Mouse (Mus musculus): ENCODE data around the gene Armc7. TPM values are rescaled to one million over a fixed set of nuclear protein-coding genes. Genes with fewer than 3 reads are reported as not detected.
"Not testable (repeated sequence)": the region's sequence is repeated elsewhere in the genome, so short reads cannot be mapped to it uniquely, and the experiment has no call there.

Armc7 gene
- polyA plus RNA-seq, 1 experiment from 2014 or later, result 6.6 TPM

GRCm38 (mm10) chr11:115460976-115461375 is 14.5 kb upstream of the Armc7 start:
- 32% methylated on average over 8 of the region's 8 CpGs for WGBS
- no peak overlapping the region for H3K9ac ChIP-seq
- no peak overlapping the region for H3K4me3 ChIP-seq (replicated peaks)
- no peaks in the 10 kb centered on the region for H3K36me3 ChIP-seq
- ATAC-seq, result no peak
- H3K27me3 ChIP-seq (replicated peaks), result no peaks in the 10 kb centered on the region
- no peaks in the 10 kb centered on the region for H3K9me3 ChIP-seq
- peaks cover 26% of the 10 kb centered on the region for H3K4me1 ChIP-seq (replicated peaks)
- no peak overlapping the region for H3K27ac ChIP-seq
- H3K4me2 ChIP-seq (replicated peaks), result no peak overlapping the region

GRCm38 (mm10) chr11:115461846-115462242 is 13.6 kb upstream of the Armc7 start:
- H3K4me1 ChIP-seq (replicated peaks), result peaks cover 19% of the 10 kb centered on the region
- no peaks in the 10 kb centered on the region for H3K27me3 ChIP-seq (replicated peaks)
- no peaks in the 10 kb centered on the region for H3K36me3 ChIP-seq
- ATAC-seq, result no peak
- H3K27ac ChIP-seq, result no peak overlapping the region
- H3K4me2 ChIP-seq (replicated peaks), result no peak overlapping the region
- WGBS, result 74% methylated on average over 5 of the region's 5 CpGs
- H3K9me3 ChIP-seq, result no peaks in the 10 kb centered on the region
- H3K4me3 ChIP-seq (replicated peaks), result no peak overlapping the region
- H3K9ac ChIP-seq, result no peak overlapping the region

- H3K4me3 ChIP-seq (replicated peaks), result no peak within 1 kb of the TSS; the same call in 1 of the 2 replicates
- peak within 1 kb of the TSS; percentile 19; the same call in 1 of the 2 replicates for H3K27ac ChIP-seq
- peak within 1 kb of the TSS; percentile 3; the same call in 1 of the 2 replicates for H3K4me2 ChIP-seq (replicated peaks)
- peak; percentile 61 for ATAC-seq
- H3K27me3 ChIP-seq (replicated peaks), result no peaks in the 10 kb centered on the region
- WGBS, result 71% methylated on average over 16 of the region's 16 CpGs
- no peaks in the 10 kb centered on the region for H3K36me3 ChIP-seq
- H3K9ac ChIP-seq, result no peak within 1 kb of the TSS
- no peaks in the 10 kb centered on the region for H3K9me3 ChIP-seq
- H3K4me1 ChIP-seq (replicated peaks), result peaks cover 20% of the 10 kb centered on the region
Observed at GRCm38 (mm10) chr11:115462243-115462891, 13.1 kb upstream of the Armc7 start, which contains the start of gene Slc16a5. Gene Slc16a5 (plus strand): TSS chr11:115462474.

GRCm38 (mm10) chr11:115463397-115463796 is 12.1 kb upstream of the Armc7 start:
- ATAC-seq, result peak; percentile 85
- H3K27me3 ChIP-seq (replicated peaks), result no peaks in the 10 kb centered on the region
- no peak overlapping the region for H3K27ac ChIP-seq
- no peaks in the 10 kb centered on the region for H3K36me3 ChIP-seq
- H3K4me2 ChIP-seq (replicated peaks), result peak overlapping the region; percentile 3; the same call in 1 of the 2 replicates
- WGBS, result 41% methylated on average over 11 of the region's 11 CpGs
- no peaks in the 10 kb centered on the region for H3K9me3 ChIP-seq
- H3K4me3 ChIP-seq (replicated peaks), result no peak overlapping the region
- H3K9ac ChIP-seq, result no peak overlapping the region
- peaks cover 22% of the 10 kb centered on the region; the same call in 1 of the 2 replicates for H3K4me1 ChIP-seq (replicated peaks)

GRCm38 (mm10) chr11:115464851-115465250 is 10.6 kb upstream of the Armc7 start:
- Histone ChIP-seq H3K4me1 (replicated peaks) (peaks cover 18% of the 10 kb centered on the region; the same call in 1 of the 2 replicates), H3K9me3 (no peaks in the 10 kb centered on the region), H3K27ac (no peak overlapping the region), H3K4me3 (replicated peaks) (no peak overlapping the region), H3K4me2 (replicated peaks) (no peak overlapping the region), H3K27me3 (replicated peaks) (no peaks in the 10 kb centered on the region), H3K36me3 (no peaks in the 10 kb centered on the region), H3K9ac (no peak overlapping the region)
- ATAC-seq, result no peak
- 83% methylated on average over 8 of the region's 8 CpGs for WGBS

- Histone ChIP-seq H3K4me1 (replicated peaks) (peaks cover 17% of the 10 kb centered on the region; the same call in 1 of the 2 replicates), H3K9ac (no peak overlapping the region), H3K4me3 (replicated peaks) (no peak overlapping the region), H3K36me3 (no peaks in the 10 kb centered on the region), H3K9me3 (no peaks in the 10 kb centered on the region), H3K27me3 (replicated peaks) (no peaks in the 10 kb centered on the region), H3K4me2 (replicated peaks) (no peak overlapping the region), H3K27ac (no peak overlapping the region)
- ATAC-seq, result no peak
- WGBS, result 32% methylated on average over 4 of the region's 4 CpGs
Observed at GRCm38 (mm10) chr11:115467217-115467618, 8.2 kb upstream of the Armc7 start.

GRCm38 (mm10) chr11:115472183-115472582 is 3.3 kb upstream of the Armc7 start:
- Histone ChIP-seq H3K9ac (no peak overlapping the region), H3K36me3 (no peaks in the 10 kb centered on the region), H3K27me3 (replicated peaks) (no peaks in the 10 kb centered on the region), H3K4me3 (replicated peaks) (no peak overlapping the region), H3K4me1 (replicated peaks) (peaks cover 25% of the 10 kb centered on the region), H3K9me3 (no peaks in the 10 kb centered on the region), H3K4me2 (replicated peaks) (no peak overlapping the region), H3K27ac (no peak overlapping the region)
- 88% methylated on average over 7 of the region's 7 CpGs for WGBS
- ATAC-seq, result no peak

- no peak overlapping the region for H3K9ac ChIP-seq
- H3K27me3 ChIP-seq (replicated peaks), result no peaks in the 10 kb centered on the region
- H3K36me3 ChIP-seq, result no peaks in the 10 kb centered on the region
- H3K4me1 ChIP-seq (replicated peaks), result peaks cover 23% of the 10 kb centered on the region
- H3K4me2 ChIP-seq (replicated peaks), result peak overlapping the region; percentile 31
- no peaks in the 10 kb centered on the region for H3K9me3 ChIP-seq
- H3K27ac ChIP-seq, result peak overlapping the region; percentile 9
- no peak overlapping the region for H3K4me3 ChIP-seq (replicated peaks)
- 16% methylated on average over 15 of the region's 15 CpGs for WGBS
- peak; percentile 35 for ATAC-seq
Observed at GRCm38 (mm10) chr11:115473626-115474275, 1.7 kb upstream of the Armc7 start.

- Histone ChIP-seq H3K9me3 (no peaks in the 10 kb centered on the region), H3K27ac (no peak overlapping the region; the same call in 1 of the 2 replicates), H3K9ac (peak overlapping the region; percentile 77), H3K4me3 (replicated peaks) (peak overlapping the region; percentile 84), H3K36me3 (no peaks in the 10 kb centered on the region), H3K4me2 (replicated peaks) (peak overlapping the region; percentile 88), H3K27me3 (replicated peaks) (no peaks in the 10 kb centered on the region), H3K4me1 (replicated peaks) (peaks cover 23% of the 10 kb centered on the region)
- WGBS, result 4% methylated on average over 28 of the region's 28 CpGs
- peak; percentile 57 for ATAC-seq
Observed at GRCm38 (mm10) chr11:115475758-115476237, 331 bp downstream of the Armc7 start.

- not testable (repeated sequence) for ATAC-seq; H3K9ac ChIP-seq; H3K36me3 ChIP-seq; H3K9me3 ChIP-seq; H3K27me3 ChIP-seq (replicated peaks); H3K27ac ChIP-seq; H3K4me3 ChIP-seq (replicated peaks)
- Histone ChIP-seq H3K4me2 (replicated peaks) (peak overlapping the region; percentile 88), H3K4me1 (replicated peaks) (peaks cover 23% of the 10 kb centered on the region)
- WGBS, result 84% methylated on average over 4 of the region's 4 CpGs
Observed at GRCm38 (mm10) chr11:115476630-115477029, 1.2 kb downstream of the Armc7 start.

GRCm38 (mm10) chr11:115477388-115477787 is 1.9 kb downstream of the Armc7 start:
- not testable (repeated sequence) for H3K4me3 ChIP-seq (replicated peaks); H3K9ac ChIP-seq; ATAC-seq; H3K4me2 ChIP-seq (replicated peaks); H3K27ac ChIP-seq; H3K36me3 ChIP-seq; H3K27me3 ChIP-seq (replicated peaks); H3K9me3 ChIP-seq
- WGBS, result 75% methylated on average over 7 of the region's 7 CpGs
- peaks cover 23% of the 10 kb centered on the region for H3K4me1 ChIP-seq (replicated peaks)

GRCm38 (mm10) chr11:115478296-115478938 is 3.0 kb downstream of the Armc7 start:
- H3K9me3 ChIP-seq, result no peaks in the 10 kb centered on the region
- H3K9ac ChIP-seq, result no peak overlapping the region
- H3K27me3 ChIP-seq (replicated peaks), result no peaks in the 10 kb centered on the region
- no peak overlapping the region for H3K4me2 ChIP-seq (replicated peaks)
- 87% methylated on average over 9 of the region's 9 CpGs for WGBS
- no peak overlapping the region for H3K4me3 ChIP-seq (replicated peaks)
- H3K4me1 ChIP-seq (replicated peaks), result peaks cover 21% of the 10 kb centered on the region
- ATAC-seq, result no peak
- no peaks in the 10 kb centered on the region for H3K36me3 ChIP-seq
- H3K27ac ChIP-seq, result no peak overlapping the region
